Mouse (Mus musculus) embryonic fibroblast, embryonic 13.5 days (primary cell): Measurements from ENCODE around the gene 4932415D10Rik. TPM values are rescaled to one million over a fixed set of nuclear protein-coding genes. Genes with fewer than 3 reads are reported as not detected.

ENCODE experiments used
- H3K27ac ChIP-seq: 2 replicates; pipeline ENCODE4 v1.5.1; 2012; ENCODE audit warnings: low read length, control low read depth, inconsistent platforms; ENCODE audit not compliant: insufficient read depth
- H3K4me1 ChIP-seq: 2 replicates; pipeline ENCODE4 v1.6.1; 2011; ENCODE audit warnings: low read length; ENCODE audit not compliant: control insufficient read depth, insufficient read depth
- H3K4me3 ChIP-seq: 2 replicates; pipeline ENCODE4 v1.5.1; 2011; ENCODE audit warnings: mild to moderate bottlenecking, control low read depth, low read length; ENCODE audit not compliant: insufficient read depth
- CTCF ChIP-seq: IDR thresholded peaks from 2 replicates; pipeline ENCODE4 v1.5.1; 2011; ENCODE audit warnings: mild to moderate bottlenecking, control low read depth, low read length, moderate library complexity, borderline replicate concordance; ENCODE audit not compliant: insufficient read depth
- POLR2A ChIP-seq: IDR thresholded peaks from 2 replicates; pipeline ENCODE4 v1.6.1; 2011; ENCODE audit warnings: low read depth, mild to moderate bottlenecking, control low read depth, low read length, moderate library complexity
- polyA plus RNA-seq: library from polyadenylated mRNA; stranded (reverse); fragments of >200 nt; gene quantifications from 2 replicates; pipeline ENCODE4 v1.2.4, GENCODE M21; 2011; ENCODE audit warnings: low read depth; ENCODE audit not compliant: missing spikeins, insufficient read length

The 4932415D10Rik gene
- polyA plus RNA-seq: not detected in 2 replicates

DNA sequence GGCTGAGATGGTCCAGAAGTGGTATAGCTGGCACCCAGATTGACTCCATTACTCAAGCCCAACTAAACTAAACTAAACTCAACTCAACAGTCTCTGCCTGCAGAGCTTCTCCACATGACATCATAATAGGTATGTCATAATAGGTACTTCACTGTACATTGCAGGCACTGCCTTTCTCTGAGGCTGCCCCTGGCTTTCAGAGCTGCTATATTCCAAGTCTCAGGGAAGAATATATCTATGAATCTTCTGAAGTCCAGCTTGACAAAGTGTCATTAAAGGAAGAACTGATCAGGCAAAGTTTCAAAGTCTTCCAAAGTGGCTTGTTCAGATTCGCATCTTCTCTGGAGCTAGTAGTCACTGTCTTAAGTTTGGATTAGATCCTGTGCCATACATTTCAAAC lies at the start of gene 4932415D10Rik:
Gene 4932415D10Rik (minus strand): TSS at position 101 of the 400 bp plus-strand sequence.
- Histone ChIP-seq H3K27ac (no peak within 1 kb of the TSS), H3K4me1 (no peaks in the 10 kb centered on the region), H3K4me3 (no peak within 1 kb of the TSS)
- TF ChIP-seq POLR2A (no peak), CTCF (no peak)

DNA sequence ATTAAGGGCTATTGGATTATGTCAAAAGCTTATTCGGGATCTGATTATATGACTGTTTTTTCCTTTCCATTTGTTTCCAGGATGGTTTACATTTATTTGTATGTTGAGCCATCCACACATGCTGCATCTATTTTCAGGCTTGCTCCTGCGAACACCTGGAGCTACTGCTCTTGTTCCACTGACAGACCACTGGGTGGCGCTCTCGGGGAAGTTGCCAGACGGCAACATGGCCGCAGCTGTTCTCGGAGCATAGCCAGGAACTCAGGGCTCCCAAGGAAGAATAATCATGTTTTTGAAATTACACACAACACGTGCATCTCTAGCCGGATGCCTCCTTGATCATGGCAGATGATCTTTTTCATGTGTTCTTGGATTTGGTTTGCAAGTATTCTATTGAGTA lies 45.5 kb upstream of the 4932415D10Rik start:
- Histone ChIP-seq H3K4me3 (no peak overlapping the region), H3K4me1 (no peaks in the 10 kb centered on the region), H3K27ac (no peak overlapping the region)
- TF ChIP-seq CTCF (no peak), POLR2A (no peak)

DNA sequence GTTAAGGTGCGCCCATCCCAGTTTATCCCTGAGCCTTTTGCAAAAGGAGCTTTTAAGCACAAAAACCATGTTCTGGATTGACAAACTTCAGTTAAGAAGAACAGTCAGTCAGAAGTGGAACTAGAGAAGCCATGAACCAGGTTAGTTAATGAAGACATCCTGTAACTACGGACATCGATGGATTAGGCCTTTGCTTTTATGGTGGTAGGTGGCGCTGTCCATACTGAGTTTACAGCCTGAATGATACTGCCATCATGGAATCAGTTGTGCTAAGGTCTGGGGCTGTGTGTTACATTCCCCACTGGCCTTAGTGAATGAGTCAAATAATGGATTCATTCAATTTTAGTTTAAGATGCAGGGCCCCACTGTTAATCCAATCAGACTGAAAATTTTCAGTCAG lies 39.0 kb upstream of the 4932415D10Rik start:
- TF ChIP-seq CTCF (no peak), POLR2A (no peak)
- no peaks in the 10 kb centered on the region for H3K4me1 ChIP-seq
- H3K4me3 ChIP-seq: no peak overlapping the region
- H3K27ac ChIP-seq: no peak overlapping the region

DNA sequence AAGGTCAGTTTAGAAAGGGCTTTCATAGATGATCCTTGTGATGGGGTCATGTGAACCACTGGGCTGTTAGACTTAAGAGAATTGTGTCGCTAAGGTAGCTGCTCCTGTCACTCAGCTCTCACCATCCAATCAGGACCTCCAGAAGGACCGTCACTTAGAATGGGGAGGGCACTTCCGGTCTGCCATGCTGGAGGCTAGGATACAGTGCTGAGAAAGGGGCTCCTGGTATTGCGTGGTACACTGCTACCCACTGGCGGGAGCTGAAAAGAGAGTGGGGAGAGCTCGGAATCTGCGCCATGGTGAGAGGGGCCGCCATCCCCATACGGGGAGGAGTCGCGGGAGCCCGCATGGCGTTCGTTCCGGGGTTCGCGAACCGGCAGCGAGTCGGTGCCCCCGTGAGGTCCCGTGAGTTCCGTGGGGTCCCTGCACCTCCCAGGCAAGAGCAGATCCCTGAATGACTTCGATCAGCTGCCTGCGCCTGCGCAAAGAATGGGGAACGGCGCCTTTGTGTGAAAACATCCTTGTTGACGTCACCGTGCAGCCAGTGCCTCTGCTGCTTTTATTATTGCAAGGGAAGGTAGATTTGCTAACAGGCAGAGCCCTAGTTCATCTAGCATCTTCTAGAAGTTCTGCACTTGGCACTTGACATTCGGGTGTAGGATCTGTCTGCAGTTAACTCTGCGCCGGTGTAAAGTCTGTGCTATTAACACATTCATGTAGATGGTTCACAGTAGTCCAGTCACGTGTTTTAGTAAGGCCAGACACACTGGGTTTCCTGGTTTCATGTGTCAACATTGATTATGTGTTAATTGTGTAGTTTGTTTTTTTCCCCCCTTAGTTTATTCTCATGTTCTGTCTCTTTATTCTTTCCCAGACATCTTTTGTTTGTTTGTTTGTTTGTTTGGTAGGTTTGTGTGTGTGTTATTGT lies 38.0 kb upstream of the 4932415D10Rik start, which contains the start of gene Gm4924:
Gene Gm4924 (plus strand): TSS at position 173 of the 928 bp plus-strand sequence.
- H3K4me3 ChIP-seq: peak within 1 kb of the TSS; percentile 53
- H3K27ac ChIP-seq: peak within 1 kb of the TSS; percentile 68
- no peaks in the 10 kb centered on the region for H3K4me1 ChIP-seq
- TF ChIP-seq CTCF (no peak), POLR2A (peak; percentile 80)

DNA sequence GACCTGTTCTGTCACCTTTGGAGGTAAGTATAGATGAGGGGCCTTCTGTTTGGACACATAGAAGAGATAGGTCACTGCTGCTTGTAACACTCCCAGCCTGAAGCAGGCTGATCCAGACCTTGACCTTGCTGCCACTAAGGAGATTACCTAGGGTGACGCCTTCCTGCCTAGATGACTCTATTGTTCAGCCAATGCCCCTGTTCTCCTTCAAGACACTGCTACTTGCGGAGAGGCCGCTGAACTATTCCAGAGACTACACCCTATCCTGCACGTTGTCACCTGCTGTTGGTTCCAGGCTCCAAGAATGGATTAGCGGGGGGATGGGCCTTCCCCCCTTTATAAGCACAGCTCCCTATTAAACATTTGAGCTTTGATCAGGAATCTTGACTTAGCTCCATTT lies 13.4 kb upstream of the 4932415D10Rik start:
- no peak for TF ChIP-seq POLR2A
- no peak for TF ChIP-seq CTCF
- Histone ChIP-seq H3K4me3 (no peak overlapping the region), H3K4me1 (no peaks in the 10 kb centered on the region), H3K27ac (no peak overlapping the region)

DNA sequence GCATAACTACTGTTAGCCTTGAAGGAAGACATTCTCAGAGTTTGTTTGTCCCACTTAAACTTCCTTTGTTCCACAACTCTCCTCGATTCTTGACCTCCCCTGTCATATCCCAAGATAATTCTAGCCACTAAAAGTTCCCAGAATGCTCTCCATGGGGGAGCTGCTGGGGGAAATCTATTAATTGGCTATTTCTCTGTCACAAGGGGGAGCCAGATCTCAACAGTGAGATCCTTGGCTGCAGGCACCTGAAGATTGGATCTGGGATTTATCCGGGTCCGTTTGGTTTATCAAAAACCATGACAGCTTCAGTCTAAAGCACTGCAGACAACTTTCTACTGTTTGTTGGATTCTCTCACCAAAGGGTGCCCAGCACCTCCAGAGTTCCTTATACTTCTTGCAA lies 3.8 kb upstream of the 4932415D10Rik start:
- H3K4me3 ChIP-seq: no peak overlapping the region
- H3K4me1 ChIP-seq: no peaks in the 10 kb centered on the region
- no peak for TF ChIP-seq POLR2A
- TF ChIP-seq CTCF: no peak
- no peak overlapping the region for H3K27ac ChIP-seq

DNA sequence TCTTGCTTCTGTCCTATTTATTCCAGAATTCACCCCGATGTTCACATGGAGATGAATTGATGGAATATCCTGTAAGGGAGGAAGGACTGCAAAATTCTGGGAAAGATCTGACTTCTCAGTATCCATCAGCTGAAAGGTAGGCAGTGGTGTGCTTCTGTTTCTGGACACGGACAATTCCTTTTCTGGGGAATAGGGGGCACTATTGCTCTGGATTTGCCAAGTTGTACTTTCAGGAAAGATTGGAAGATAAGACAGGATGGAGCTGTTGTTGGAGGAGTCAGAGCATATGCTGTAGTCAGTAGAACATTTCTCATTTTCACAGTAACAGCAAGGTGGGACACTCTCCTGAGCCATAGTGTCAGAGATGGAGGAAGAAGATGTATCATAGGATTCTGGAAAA lies 19.9 kb downstream of the 4932415D10Rik start:
- no peak for TF ChIP-seq CTCF
- no peak for TF ChIP-seq POLR2A
- H3K27ac ChIP-seq: no peak overlapping the region
- no peaks in the 10 kb centered on the region for H3K4me1 ChIP-seq
- no peak overlapping the region for H3K4me3 ChIP-seq

DNA sequence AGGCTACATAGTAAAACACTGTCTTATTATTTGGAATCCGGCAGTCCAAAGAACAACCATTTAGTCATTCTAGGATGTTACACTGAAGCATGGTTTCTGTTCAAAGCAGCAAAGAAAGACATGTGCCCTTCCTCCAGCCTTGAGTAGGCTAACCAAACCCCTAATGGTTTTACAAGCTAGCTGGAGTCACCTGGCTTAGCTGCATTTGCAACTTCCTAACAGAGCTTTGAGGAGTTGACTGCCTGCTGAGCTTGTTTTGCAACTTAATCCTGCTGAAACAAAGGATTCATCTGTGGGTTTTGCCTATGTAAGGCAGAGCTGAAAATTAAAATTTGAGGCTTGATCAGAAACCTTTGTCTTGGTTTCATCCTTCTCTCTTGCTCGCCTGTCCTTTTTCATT lies 59.1 kb downstream of the 4932415D10Rik start:
- TF ChIP-seq POLR2A (no peak), CTCF (no peak)
- Histone ChIP-seq H3K4me3 (no peak overlapping the region), H3K27ac (no peak overlapping the region), H3K4me1 (no peaks in the 10 kb centered on the region)

DNA sequence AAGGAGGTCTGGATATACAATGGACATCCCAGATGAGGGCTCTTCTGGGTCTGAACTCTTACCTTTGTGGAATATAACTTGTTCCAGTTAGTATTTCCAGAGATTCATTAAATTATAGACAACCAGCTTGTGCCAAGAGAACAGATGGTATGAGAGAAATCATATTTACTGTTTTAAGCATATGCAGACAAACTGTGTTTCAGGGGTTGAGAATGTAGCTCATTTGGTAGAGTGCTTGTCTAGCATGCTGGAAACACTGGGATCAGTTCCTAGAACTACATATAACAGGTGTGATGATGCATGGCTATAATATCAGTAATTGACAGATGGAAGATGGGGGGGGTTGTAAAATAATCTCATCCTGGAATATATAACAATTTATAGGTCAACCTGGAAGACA lies 71.4 kb downstream of the 4932415D10Rik start:
- Histone ChIP-seq H3K27ac (no peak overlapping the region), H3K4me1 (no peaks in the 10 kb centered on the region), H3K4me3 (no peak overlapping the region)
- TF ChIP-seq CTCF (no peak), POLR2A (no peak)

DNA sequence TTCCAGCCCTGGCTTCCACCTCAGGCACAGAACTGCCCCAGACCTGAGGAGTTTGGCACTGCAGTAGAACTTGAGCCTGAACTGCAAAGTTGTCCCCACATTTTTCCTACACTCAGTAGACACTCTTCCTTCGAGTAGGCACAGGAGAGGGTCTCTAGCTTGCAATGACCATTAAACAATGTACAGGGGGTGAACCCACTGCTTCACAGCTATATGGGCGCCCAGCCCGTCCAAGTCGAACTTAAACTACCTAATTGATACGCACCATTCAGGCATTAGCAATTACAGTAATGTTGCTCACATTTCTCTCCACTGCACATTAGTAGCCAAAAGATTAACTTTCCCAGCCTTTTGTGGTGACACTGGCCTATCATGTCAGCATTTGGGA lies 75.0 kb downstream of the 4932415D10Rik start:
- Histone ChIP-seq H3K4me3 (no peak overlapping the region), H3K4me1 (no peaks in the 10 kb centered on the region), H3K27ac (no peak overlapping the region)
- no peak for TF ChIP-seq CTCF
- no peak for TF ChIP-seq POLR2A
